Mouse (Mus musculus): ENCODE results near the gene Cgas. TPM values are rescaled to one million over a fixed set of nuclear protein-coding genes. Genes with fewer than 3 reads are reported as not detected.
"Not testable (repeated sequence)": the region's sequence is repeated elsewhere in the genome, so short reads cannot be mapped to it uniquely, and the experiment has no call there.

Gene Cgas
- polyA plus RNA-seq (2015; fragmentation: Nextera tagmentation; extraction: Ambion mirVana) = 2.5 and 2.8 TPM in 2 replicates

DNA sequence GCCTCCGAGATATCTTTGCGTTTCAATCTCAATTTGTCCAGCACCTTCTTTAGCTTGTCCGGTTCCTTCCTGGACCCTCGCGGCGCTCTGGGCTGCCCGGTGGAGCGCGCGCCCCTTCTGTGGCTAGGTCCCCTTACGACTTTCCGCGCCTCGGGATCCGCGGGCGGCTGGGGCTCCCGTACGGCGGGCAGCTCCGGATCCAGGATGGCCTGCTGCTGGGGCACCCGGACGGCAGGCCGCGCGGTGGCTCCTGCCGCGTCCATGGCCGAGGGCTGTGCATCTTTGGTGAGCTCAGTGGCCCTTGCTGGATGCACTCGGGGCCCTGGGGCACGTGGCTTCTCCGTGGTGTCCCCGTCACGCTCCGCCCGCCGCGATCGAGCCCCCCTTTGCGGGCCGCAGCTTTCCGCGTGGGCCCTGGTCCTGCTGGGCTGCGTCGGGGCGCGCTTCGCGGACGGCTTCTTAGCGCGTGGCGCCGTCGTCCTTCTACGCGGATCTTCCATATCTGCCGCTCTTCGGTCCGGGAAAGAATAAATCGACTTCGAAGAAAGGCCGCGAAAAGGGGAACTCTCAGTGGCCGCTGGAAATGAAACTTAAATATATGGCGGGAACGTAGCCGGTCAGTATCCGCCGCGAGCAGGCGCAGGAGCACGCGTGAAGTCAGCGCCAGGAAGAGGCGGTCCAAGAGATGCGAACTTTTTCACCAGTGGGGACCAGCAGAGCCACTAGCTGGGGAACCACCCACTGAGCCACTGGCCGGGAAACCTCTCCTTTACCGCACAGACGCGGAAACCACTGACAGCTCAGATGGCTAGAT is at the start of gene Cgas:
Gene Cgas (minus strand): TSS at position 659 of the 814 bp plus-strand sequence.
- peak; percentile 47; the same call in 1 of the 2 replicates for ATAC-seq (ENCODE audit: insufficient read depth, low FRiP score, low read depth)
- whole genome bisulfite sequencing = under 1% methylated on average over 81 of the region's 81 CpGs
- H3K4me1 ChIP-seq = peaks cover 14% of the 10 kb centered on the region; the same call in 1 of the 2 replicates
- peak within 1 kb of the TSS; percentile 53 for H3K4me3 ChIP-seq (replicated peaks)
- peak within 1 kb of the TSS; percentile 97 for H3K4me2 ChIP-seq
- H3K27ac ChIP-seq = no peak within 1 kb of the TSS
- H3K9me3 ChIP-seq = no peaks in the 10 kb centered on the region
- peaks cover 20% of the 10 kb centered on the region; the same call in 1 of the 2 replicates for H3K27me3 ChIP-seq (replicated peaks)
- H3K36me3 ChIP-seq = no peaks in the 10 kb centered on the region
- peak within 1 kb of the TSS; percentile 48 for H3K9ac ChIP-seq

DNA sequence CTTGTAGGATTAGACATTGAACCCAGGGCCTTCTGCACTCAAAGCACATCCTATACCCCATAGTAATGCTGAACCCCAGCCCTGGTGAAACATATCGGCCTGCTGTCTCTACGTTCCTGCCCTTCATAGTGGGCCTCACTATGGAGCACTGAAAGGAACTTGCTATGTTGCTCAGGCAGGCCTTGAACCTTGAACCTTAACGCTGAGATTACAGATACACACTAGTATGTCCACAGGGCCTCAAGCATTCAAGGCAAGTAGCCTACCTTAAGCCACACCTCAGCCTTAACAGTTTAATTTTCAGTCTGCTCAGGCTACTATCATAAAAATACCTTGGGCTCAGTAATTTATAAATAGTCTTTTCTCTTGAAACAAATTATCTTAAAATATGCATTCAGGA is 49.2 kb upstream of the Cgas start:
- H3K4me2 ChIP-seq = no peak overlapping the region
- no peaks in the 10 kb centered on the region for H3K9me3 ChIP-seq
- 87% methylated on average over 3 of the region's 3 CpGs for whole genome bisulfite sequencing
- H3K27me3 ChIP-seq (replicated peaks) = no peaks in the 10 kb centered on the region
- no peaks in the 10 kb centered on the region for H3K36me3 ChIP-seq
- no peaks in the 10 kb centered on the region for H3K4me1 ChIP-seq
- no peak overlapping the region for H3K27ac ChIP-seq
- no peak overlapping the region for H3K9ac ChIP-seq
- no peak overlapping the region for H3K4me3 ChIP-seq (replicated peaks)
- ATAC-seq (ENCODE audit: insufficient read depth, low FRiP score, low read depth) = no peak; the same call in 1 of the 2 replicates

DNA sequence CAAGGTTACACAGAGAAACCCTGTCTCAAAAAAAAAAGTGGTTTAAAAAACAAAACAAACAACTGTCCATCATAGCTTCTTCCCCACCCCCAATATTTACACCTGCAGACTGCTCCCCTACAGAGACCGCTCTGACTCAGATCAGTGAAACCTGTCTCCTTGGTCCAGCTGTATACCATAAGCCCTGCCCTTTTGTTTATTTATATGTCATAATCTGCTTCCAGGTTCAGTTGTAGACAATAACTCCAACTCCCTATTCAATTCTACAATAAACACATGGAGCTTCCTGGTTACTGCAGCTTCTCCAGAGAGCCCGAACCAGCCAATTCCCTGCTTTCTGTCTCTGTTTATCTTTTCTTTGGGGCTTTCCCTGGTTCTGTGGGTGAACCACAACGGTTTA is 48.1 kb upstream of the Cgas start:
- Histone ChIP-seq H3K4me1 (no peaks in the 10 kb centered on the region), H3K4me3 (replicated peaks) (no peak overlapping the region), H3K27me3 (replicated peaks) (no peaks in the 10 kb centered on the region), H3K27ac (no peak overlapping the region), H3K36me3 (no peaks in the 10 kb centered on the region), H3K9ac (no peak overlapping the region), H3K9me3 (no peaks in the 10 kb centered on the region), H3K4me2 (no peak overlapping the region)
- ATAC-seq (ENCODE audit: insufficient read depth, low FRiP score, low read depth) = no peak
- 54% methylated on average over 3 of the region's 3 CpGs for WGBS

DNA sequence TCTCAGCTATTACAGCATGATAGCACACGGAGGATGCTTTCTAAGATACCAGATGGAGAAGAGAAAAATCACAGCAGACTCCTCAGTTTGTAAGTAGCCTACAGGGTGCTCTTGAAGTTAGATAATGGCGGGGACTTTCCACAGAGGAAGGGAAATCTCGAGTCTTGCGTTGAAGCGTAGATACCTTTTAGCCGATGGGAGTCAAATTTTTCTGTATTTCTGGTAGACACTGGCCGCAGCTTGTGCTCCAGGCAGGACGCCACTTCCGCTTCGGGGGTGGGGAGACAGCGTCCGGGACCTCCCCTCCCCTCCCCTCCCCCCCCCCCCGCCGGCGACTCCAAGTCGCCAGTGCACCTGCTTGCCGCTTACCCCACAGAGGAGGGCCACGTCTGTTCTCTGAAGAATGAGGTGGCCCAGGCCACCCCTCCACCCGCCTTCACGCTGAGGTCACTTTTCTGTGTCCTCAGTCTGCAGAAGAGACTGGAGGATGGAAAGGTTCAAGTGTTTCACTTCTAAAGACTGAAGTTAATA is 45.9 kb upstream of the Cgas start, which contains the start of gene Eef1a1:
Gene Eef1a1 (minus strand): TSS at position 262 of the 531 bp plus-strand sequence.
- H3K27ac ChIP-seq = peak within 1 kb of the TSS; percentile 60
- H3K36me3 ChIP-seq = no peaks in the 10 kb centered on the region
- peak; percentile 64 for ATAC-seq (ENCODE audit: insufficient read depth, low FRiP score, low read depth)
- no peaks in the 10 kb centered on the region for H3K27me3 ChIP-seq (replicated peaks)
- H3K9me3 ChIP-seq = no peaks in the 10 kb centered on the region
- peak within 1 kb of the TSS; percentile 0; the same call in 1 of the 2 replicates for H3K9ac ChIP-seq
- peak within 1 kb of the TSS; percentile 43 for H3K4me3 ChIP-seq (replicated peaks)
- H3K4me2 ChIP-seq = peak within 1 kb of the TSS; percentile 61
- no peaks in the 10 kb centered on the region for H3K4me1 ChIP-seq
- WGBS = under 1% methylated on average over 19 of the region's 20 CpGs

DNA sequence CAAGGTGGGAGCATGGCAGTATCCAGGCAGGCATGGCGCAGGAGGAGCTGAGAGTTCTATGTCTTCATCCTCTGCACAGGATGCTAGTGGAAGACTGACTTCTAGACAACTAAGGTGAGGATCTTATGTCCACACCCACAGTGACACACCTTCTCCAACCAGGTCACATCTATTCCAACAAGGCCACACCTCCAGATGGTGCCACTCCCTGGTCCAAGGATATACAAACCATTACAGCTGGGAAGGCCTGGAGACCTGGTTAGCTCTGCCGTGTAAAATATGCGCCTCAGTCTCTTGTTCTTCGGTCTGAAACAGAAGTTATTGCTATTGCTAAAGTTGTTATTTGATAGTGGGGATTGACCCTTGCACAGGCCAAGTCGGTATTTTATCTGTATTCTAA is 45.0 kb upstream of the Cgas start:
- not testable (repeated sequence) for H3K9ac ChIP-seq; H3K27me3 ChIP-seq (replicated peaks); ATAC-seq (ENCODE audit: insufficient read depth, low FRiP score, low read depth); H3K4me1 ChIP-seq; H3K9me3 ChIP-seq; H3K4me3 ChIP-seq (replicated peaks); H3K36me3 ChIP-seq; H3K27ac ChIP-seq; H3K4me2 ChIP-seq
- WGBS = 89% methylated on average over 5 of the region's 5 CpGs

DNA sequence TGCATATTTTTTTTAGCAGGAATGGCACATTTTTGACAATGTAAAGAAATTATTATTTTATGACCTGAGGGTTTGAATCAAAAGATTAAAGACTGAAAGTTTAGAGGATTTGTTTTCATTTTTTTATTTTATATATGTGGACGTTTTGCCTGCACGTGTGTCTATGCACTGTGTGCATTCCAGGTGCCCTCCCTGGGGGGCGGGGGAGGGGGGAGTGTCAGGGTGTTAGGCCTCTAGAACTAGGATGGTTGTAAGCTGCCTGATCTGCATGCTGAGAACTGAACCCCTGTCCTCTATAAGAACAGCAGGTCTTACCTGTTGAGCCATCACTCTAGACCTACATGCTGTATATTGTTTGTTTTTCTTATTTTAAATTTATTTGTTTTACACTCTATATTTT is 41.6 kb upstream of the Cgas start:
- 73% methylated on average over 3 of the region's 3 CpGs for WGBS
- 0 out of 2 replicates have a peak, but pooled peaks cover 3% of the 10 kb centered on the region for H3K4me1 ChIP-seq
- no peak overlapping the region for H3K4me3 ChIP-seq (replicated peaks)
- H3K27ac ChIP-seq = no peak overlapping the region
- no peak for ATAC-seq (ENCODE audit: insufficient read depth, low FRiP score, low read depth)
- no peak overlapping the region for H3K4me2 ChIP-seq
- no peaks in the 10 kb centered on the region for H3K36me3 ChIP-seq
- H3K9ac ChIP-seq = no peak overlapping the region
- no peaks in the 10 kb centered on the region for H3K9me3 ChIP-seq
- no peaks in the 10 kb centered on the region for H3K27me3 ChIP-seq (replicated peaks)

DNA sequence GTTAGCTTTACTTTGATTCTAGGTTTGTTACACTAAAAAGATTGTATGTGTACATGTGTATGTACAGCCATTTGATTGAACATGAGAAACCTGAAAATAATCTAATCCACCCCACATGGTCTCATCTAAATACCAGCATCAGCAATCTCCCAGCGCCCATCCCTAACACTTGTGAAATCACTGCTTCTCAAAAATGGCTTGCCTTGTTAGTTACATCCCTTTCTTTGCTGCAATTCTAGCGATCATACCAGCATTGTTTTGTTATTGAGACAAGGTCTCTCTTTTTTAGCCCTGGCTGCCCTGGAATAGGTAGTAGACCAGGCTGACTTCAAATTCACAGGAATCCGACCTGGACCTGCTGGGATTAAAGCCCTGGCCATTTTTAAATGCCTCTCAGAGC is 39.3 kb upstream of the Cgas start:
- peak overlapping the region; percentile 60 for H3K4me2 ChIP-seq
- H3K36me3 ChIP-seq = peaks cover 14% of the 10 kb centered on the region
- no peaks in the 10 kb centered on the region for H3K27me3 ChIP-seq (replicated peaks)
- H3K9ac ChIP-seq = peak overlapping the region; percentile 66; the same call in 1 of the 2 replicates
- H3K9me3 ChIP-seq = no peaks in the 10 kb centered on the region
- H3K27ac ChIP-seq = peak overlapping the region; percentile 98
- H3K4me3 ChIP-seq (replicated peaks) = peak overlapping the region; percentile 62
- H3K4me1 ChIP-seq = peaks cover 3% of the 10 kb centered on the region; the same call in 1 of the 2 replicates
- no peak for ATAC-seq (ENCODE audit: insufficient read depth, low FRiP score, low read depth)
- WGBS = 10% methylated on average over 3 of the region's 3 CpGs

DNA sequence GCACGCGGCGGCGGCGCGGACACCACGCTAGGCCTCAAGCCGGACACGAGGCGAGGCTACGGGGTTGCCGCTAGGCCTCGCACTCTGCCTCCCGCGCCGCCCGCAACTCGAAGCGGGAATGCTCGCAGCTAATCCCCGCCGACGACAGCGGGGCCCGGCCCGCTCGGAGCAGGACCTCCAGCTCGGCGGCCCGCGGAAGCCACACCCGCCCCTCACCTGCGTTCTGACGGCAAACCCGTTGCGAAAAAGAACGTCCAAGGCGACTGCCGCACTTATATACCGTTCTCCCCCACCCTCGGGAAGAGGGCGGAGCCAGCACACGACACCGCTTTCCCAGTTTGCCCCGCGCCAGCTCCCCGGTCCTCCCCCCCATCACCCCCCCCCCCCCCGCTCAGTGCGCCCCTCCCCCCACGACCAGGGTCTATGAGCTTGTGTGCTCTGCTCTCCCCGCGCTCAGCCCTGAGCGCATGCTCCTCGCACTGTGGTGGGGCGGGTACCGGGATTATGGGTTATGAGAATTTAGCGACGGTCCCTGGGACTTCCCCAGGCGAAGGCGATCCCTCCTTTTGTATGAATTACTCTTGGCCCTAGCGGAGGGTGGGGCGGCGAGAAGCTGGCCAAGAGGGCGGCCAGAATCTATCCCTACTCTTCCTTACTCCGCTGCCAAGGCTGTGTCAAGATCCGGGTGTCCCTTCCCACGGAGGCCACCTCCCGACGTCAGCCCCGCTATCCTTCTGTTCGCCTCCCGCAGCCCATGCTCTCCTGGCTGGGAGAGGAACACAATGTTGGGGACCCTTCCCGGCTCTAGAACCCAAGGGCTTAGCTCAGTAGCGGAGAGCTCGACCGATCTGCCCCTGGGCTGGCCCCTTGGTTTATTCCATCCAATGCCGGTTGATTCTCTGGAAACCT is 38.6 kb upstream of the Cgas start:
- peak overlapping the region; percentile 98 for H3K27ac ChIP-seq
- H3K4me1 ChIP-seq = peaks cover 3% of the 10 kb centered on the region; the same call in 1 of the 2 replicates
- H3K4me3 ChIP-seq (replicated peaks) = peak overlapping the region; percentile 84
- no peaks in the 10 kb centered on the region for H3K9me3 ChIP-seq
- H3K36me3 ChIP-seq = peaks cover 21% of the 10 kb centered on the region
- H3K4me2 ChIP-seq = peak overlapping the region; percentile 60
- WGBS = 0% methylated on average over 72 of the region's 77 CpGs
- peak overlapping the region; percentile 97 for H3K9ac ChIP-seq
- ATAC-seq (ENCODE audit: insufficient read depth, low FRiP score, low read depth) = peak; percentile 99
- H3K27me3 ChIP-seq (replicated peaks) = no peaks in the 10 kb centered on the region

DNA sequence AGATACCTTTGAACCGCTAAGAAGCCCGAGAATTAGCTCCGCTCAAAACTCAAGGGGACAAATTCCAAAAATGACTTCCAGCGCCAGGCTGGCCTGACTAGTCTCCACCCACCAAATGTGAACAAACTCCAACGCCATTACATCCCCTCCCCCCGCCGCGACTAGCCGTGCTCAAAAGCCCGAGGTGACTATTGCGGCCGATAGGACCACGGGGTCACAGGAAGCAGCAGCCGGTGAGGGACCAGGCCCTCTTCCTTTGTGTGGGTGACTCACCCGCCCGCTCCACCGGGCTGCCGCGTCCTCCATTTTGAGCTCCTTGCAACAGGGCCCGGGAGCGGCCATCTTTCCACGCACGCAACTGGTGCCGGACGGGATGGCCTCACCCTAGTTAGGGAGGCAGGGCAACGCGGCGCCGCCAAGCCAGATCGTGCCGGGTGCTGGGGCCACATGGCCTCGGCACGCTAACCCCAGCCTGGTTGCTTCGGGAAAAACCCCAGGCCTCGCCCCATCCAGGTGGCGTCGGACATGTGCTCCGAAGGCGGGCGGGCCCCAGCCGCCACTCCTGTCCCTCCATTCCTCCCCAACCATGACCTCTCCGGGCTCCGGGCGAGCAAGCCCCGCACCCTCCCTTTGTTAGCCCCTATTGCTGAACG is 37.8 kb upstream of the Cgas start:
- no peaks in the 10 kb centered on the region for H3K27me3 ChIP-seq (replicated peaks)
- H3K9me3 ChIP-seq = no peaks in the 10 kb centered on the region
- H3K4me2 ChIP-seq = peak overlapping the region; percentile 53
- peaks cover 3% of the 10 kb centered on the region; the same call in 1 of the 2 replicates for H3K4me1 ChIP-seq
- H3K36me3 ChIP-seq = peaks cover 24% of the 10 kb centered on the region
- peak overlapping the region; percentile 84 for H3K4me3 ChIP-seq (replicated peaks)
- ATAC-seq (ENCODE audit: insufficient read depth, low FRiP score, low read depth) = peak; percentile 14; the same call in 1 of the 2 replicates
- H3K27ac ChIP-seq = peak overlapping the region; percentile 98
- H3K9ac ChIP-seq = peak overlapping the region; percentile 97
- WGBS = under 1% methylated on average over 46 of the region's 46 CpGs

DNA sequence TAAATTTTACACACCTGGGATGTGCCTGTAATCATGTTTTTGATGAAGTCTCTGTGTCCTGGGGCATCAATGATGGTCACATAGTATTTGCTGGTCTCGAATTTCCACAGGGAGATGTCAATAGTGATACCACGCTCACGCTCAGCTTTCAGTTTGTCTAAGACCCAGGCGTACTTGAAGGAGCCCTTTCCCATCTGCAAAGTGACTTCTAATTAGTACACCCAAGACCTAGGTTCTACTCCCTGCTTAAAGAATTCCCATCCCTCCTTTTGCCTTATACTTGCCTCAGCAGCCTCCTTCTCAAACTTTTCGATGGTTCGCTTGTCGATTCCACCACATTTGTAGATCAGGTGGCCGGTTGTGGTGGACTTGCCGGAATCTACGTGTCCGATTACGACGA is 37.2 kb upstream of the Cgas start:
- Histone ChIP-seq H3K9ac (peak overlapping the region; percentile 97), H3K4me2 (peak overlapping the region; percentile 53), H3K4me3 (replicated peaks) (peak overlapping the region; percentile 84), H3K36me3 (peaks cover 24% of the 10 kb centered on the region), H3K27ac (peak overlapping the region; percentile 98)
- not testable (repeated sequence) for ATAC-seq (ENCODE audit: insufficient read depth, low FRiP score, low read depth); H3K27me3 ChIP-seq (replicated peaks); H3K9me3 ChIP-seq; H3K4me1 ChIP-seq
- WGBS = 1% methylated on average over 13 of the region's 13 CpGs

DNA sequence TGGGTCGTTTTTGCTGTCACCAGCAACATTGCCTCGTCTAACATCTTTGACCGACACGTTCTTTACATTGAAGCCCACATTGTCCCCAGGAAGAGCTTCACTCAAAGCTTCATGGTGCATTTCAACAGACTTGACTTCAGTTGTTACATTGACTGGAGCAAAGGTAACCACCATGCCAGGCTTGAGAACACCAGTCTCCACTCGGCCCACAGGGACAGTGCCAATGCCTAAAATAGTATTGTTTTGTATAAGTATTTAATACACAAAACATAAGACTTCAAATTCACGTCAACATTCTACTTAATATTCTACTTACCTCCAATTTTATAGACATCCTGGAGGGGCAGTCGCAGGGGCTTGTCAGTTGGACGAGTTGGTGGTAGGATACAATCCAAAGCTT is 36.3 kb upstream of the Cgas start:
- H3K4me3 ChIP-seq (replicated peaks) = peak overlapping the region; percentile 84
- H3K4me1 ChIP-seq; ATAC-seq (ENCODE audit: insufficient read depth, low FRiP score, low read depth); H3K27me3 ChIP-seq (replicated peaks); H3K9me3 ChIP-seq: not testable (repeated sequence)
- H3K36me3 ChIP-seq = peaks cover 24% of the 10 kb centered on the region
- peak overlapping the region; percentile 22; the same call in 1 of the 2 replicates for H3K9ac ChIP-seq
- 0 out of 2 replicates have a peak overlapping the region, but pooled peaks have one; percentile 1 for H3K27ac ChIP-seq
- peak overlapping the region; percentile 53 for H3K4me2 ChIP-seq
- WGBS = 23% methylated on average over 8 of the region's 8 CpGs

All from stomach, embryonic 15.5 days (tissue).